Mouse (Mus musculus) thymus, postnatal 14 days (tissue): ENCODE data around the gene Henmt1.
A peak's percentile ranks its signal among the peaks of the same experiment; 100 is the strongest.

Source experiments
- DNase-seq: peaks from one replicate; pipeline ENCODE4 v3.0.0; 2021

The Henmt1 gene

DNA sequence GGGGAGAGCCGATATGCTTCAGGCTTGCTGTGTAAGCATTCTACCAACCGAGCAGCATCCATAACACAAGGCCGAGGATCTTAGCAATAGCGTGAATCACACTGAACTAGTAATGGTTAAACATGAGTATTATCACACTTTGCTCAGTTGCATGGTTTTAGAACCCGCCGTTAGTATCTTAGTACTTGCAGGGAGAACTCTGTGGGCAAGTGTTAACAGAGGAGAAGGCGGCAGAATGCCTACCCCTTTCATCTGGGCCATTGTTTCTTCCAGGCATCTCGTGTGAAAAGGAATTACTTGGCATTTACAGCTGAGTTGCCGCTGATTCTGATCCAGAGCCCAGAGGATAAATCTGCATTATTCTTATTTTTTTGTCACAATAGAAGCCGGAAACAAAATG lies 1.3 kb downstream of the Henmt1 start:
- no peak for DNase-seq

DNA sequence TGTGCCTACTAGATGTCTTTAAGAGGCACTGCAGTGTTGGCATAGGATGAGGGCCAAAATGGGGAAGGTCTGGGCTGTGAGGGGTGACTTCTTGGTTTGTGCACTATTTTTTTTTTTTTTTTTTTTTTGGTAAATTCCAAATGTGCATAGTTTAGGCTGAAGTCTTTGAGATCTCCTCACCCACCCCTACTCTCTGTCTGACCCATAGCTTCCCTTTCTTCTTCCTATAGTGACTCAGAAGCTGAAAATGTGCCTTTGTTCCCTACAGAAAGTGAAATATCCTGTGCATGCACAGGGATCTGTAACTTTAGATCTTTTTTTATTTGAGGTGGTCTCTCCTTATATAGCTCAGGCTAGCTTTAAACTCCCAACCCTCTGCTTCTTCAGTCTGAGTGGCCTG lies 18.3 kb downstream of the Henmt1 start:
- no peak for DNase-seq

GRCm38 (mm10) chr3:108959680-108960295 lies 20.1 kb downstream of the Henmt1 start:
- no peak for DNase-seq

- peak; percentile 27 for DNase-seq
Measured at GRCm38 (mm10) chr3:108961226-108961625, 21.6 kb downstream of the Henmt1 start.

- peak; percentile 65 for DNase-seq
Measured at GRCm38 (mm10) chr3:108961655-108962054, 22.0 kb downstream of the Henmt1 start.

DNA sequence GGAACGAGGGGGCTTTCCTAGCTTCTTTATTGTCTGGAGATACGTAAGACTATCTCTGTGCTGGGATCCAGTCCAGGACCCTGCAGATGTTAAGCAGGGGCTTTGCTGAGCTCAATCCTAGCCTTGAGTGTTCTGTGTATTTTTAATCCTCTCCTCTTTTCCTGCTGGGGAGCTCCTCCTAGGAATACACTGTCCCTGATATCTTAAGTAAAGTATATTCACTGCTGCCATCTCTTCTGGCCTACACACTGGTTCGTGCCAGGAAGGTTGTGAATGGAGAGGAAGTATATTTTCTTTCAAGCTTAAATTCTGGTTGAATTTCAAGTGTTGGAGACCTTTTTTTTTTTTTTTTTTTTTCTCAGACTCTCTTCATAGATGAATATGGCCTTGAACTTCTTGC lies 23.6 kb downstream of the Henmt1 start:
- peak; percentile 11 for DNase-seq

GRCm38 (mm10) chr3:108963776-108964175 lies 24.1 kb downstream of the Henmt1 start:
- peak; percentile 55 for DNase-seq

GRCm38 (mm10) chr3:108964361-108965044 lies 24.8 kb downstream of the Henmt1 start:
- peak; percentile 57 for DNase-seq

DNA sequence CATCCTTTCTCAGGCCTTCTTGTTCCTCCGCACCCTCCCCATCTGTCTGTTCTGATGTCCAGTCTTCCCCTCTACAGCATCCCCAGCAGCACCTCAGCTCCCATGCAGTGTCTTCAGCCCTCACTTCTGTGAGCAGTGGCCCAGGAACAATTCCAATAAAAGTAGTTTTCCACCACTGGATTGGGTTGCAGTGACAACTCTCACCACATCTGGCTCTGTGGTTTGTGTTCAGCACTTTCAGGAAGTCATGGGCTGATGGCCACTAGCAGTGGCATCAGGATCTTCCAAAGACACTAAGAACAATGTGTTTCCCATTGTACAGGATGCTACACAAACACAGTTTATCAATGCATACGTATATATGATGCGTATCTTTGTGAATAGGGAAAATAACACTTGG lies 26.4 kb downstream of the Henmt1 start:
- no peak for DNase-seq

DNA sequence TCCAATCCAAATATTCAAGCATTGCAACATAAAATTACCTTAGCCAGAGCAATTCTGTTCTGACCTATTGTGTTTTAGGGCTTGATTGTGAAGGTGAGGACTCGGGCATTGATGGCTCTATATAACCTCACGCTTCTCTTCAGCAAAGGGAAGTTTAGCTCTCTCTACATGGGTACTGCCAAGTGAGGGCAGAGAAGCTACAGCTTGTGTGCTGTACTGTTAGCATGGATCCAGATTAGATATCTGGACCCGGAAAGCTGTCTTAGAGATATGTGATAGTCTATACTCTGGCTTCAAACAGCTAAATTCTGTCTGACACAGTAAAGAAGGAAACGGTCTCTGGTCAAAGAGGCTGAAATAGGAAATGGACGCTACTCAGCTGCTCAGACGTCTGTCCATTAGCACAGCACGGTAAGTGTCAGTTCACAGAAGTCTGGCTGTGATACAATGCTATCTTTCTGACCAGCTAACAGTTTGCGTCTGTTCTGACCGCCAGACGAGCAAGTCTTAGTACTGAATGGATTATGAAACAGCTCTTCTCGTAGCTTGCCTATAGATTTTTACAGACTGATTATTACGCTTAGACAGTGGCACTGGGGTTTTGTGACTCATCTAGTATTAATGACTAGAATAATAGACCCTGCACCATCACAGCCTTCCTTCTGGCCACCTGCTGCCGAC lies 34.4 kb downstream of the Henmt1 start:
- DNase-seq = no peak

GRCm38 (mm10) chr3:108974920-108975485 lies 35.3 kb downstream of the Henmt1 start:
- DNase-seq = no peak

DNA sequence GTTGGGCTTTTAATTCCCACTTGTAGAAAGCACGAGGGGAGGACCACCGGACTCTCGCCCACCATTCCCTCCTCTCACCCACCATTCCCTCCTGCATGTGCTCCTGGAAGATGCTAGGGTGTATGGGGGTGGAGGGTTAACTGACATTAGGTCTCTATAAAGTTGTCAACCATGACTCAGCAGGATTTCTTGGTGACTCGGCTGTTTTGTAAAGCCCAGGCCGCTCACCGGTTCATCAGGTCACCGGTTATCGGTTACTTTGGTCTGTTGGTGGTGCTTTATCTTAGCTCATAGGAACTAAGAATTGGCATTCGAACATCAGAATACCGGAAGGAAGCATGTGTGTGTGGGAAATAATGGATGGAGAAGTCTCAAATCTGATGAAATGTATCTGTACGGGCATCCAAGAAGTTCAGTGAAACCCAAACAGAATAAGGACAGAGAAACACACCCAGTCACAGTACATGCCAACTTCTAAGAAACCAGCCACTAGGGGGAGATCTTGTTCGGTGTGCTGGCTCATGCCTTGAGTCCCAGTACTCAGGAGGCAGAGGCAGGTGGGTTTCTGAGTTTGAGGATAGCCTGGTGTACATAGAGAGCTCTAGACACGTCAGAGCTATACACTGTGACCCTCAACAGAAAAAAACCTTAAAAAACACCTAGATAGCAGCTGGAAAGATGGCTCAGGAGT lies 37.8 kb downstream of the Henmt1 start:
- peak; percentile 44 for DNase-seq

DNA sequence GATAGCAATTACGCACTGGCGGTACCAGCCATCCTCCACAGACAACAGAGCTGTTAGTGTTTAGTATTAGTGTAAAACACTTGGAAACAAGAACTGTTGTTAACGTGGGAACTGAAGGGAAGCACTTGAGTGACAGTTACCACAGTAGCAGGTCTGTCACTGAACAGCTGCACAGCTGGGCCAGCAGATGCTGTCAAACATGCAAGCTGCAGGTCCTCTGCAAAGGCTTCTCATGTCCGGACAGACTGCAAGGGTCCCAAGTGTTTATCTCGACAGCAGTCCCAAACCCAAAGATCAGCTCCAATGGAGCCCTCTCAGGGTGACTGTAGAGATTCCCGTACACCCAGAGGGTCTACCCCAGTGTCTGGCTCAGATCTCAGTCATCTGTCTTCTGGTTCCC lies 42.3 kb downstream of the Henmt1 start:
- peak; percentile 55 for DNase-seq

DNA sequence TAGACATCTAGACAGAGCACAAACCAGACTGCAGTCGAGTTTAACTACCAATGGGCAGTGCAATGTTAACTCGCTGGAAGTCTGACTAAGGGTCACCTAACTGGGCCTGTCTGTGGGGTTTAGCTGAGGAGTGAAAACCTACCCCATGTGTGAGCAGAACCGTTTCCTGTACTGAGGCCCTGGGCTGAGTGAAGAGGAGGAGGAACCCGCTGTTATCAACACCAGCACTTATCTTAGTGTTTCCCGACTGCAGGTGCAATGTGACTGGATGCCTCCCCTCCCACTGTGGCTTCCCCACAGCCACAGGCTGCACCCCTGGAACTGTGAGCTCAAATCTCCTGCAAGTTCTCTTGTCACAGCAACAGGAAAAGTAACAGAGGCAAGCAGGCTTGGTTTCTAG lies 44.3 kb downstream of the Henmt1 start:
- peak; percentile 60 for DNase-seq

DNA sequence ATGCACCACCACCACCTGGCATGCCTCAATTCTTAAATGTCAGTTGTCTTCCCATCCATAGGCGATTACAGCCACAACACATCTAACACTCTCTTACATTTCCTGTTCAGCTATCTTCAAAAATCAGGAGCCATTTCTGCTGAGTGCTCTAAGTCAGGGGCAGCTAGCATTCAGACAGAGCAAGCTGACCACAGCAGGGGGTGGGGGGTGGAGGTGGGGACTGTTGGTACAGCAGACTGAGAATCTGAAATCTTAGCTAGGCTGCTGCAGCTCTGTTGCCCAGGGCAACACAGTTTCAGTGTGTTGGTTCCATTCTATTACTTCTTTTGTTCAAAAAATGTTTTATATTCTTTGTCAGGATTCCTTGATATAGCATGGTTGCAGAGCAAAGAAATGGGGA lies 46.9 kb downstream of the Henmt1 start:
- no peak for DNase-seq

- no peak for DNase-seq
Measured at GRCm38 (mm10) chr3:108987009-108987659, 47.5 kb downstream of the Henmt1 start.

DNA sequence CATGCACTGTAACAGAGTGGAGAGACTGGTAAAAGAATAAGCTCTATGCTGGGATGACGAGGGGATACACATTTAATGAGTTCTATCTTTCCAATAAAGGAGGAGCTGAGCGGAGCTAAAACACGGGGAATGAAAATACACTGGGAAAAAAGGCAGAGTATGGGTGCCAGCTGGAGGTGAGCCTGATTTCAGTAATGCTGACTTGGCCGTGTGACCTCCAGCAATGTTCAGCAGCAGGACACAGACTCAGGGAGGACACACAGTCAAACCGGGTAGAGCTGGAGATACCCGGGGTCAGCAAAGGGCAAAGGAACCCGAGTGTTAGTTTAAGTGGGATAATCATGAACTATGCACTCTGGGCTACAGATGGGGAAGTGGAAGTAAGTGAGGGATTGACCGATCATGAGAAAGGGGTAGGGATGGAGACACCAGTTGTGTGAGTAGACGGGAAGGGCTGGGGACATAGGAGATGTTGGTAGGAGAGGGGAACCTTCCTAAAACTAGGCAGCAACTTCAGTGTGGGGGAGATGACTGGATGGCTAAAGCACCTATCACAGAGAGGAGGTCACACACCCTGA lies 50.4 kb downstream of the Henmt1 start:
- DNase-seq = no peak

DNA sequence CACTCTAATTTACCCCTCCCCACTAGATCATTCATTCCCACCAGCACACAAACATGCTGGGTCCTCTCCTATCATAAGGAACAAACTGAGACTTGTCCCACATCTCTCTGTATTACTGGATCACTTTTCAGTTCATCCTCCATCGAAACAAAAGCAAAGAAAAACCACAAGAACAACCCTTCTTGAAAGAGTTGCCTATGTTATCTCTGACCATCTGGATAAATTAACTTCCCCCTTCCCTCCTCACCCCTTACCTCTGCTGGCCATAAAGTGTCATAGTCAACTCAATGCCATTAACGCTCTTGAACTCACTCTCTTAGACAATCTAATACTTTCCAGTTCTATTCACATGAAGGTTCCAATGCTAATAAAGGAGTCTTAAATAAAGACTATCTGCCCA lies 54.8 kb downstream of the Henmt1 start:
- DNase-seq = no peak

DNA sequence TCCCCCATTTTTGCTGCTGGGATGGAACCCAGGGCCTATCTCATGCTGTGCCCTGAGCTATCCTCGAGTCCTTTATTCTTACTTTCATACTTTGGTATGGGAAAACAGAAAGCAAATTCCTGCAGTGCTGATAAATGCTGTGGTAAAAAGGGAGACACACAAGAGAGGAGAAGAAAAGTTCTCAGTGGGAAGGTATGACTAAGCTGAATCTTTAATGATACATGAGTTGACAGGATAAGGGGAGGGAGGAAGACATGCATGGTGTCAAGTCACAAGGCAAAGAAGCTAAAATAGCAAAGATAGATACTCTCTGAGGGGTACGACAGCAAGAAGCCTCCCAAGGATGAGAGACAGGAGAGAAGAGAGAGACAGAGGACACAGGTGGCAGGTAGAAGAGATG lies 55.7 kb downstream of the Henmt1 start:
- DNase-seq = no peak

GRCm38 (mm10) chr3:108997284-108997683 lies 57.6 kb downstream of the Henmt1 start:
- peak; percentile 16 for DNase-seq

DNA sequence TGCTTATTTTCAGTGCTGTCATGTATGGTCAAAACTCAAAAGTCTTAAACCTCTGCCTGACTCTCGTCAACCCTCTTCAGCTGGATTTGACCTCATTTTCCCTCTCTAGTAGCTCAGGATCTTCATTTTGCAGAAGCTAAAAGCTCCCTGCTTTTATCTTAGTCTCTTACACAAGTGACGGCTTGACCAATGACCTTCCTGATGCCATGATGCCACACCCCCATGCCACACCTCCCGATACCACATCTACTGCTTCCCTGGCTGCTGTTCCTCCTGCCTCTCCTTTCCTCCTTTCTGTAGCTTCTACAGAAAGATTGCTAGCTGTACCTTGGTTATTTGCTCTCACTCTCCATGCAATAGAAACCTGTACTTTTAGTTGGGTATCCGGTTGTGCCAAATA lies 58.1 kb downstream of the Henmt1 start:
- DNase-seq = no peak

GRCm38 (mm10) chr3:108999173-108999572 lies 59.5 kb downstream of the Henmt1 start:
- no peak for DNase-seq
